Mouse (Mus musculus): ENCODE results near the gene Mzf1.

The Mzf1 gene

GRCm38 (mm10) chr7:13034148-13034977 lies 20.2 kb downstream of the Mzf1 start, which contains the start of gene Chmp2a:
Chmp2a (minus strand) TSS chr7:13034807.
- peak; percentile 97 for DNase-seq

- no peak for DNase-seq
Measured at GRCm38 (mm10) chr7:13033451-13034147, 21.0 kb downstream of the Mzf1 start.

GRCm38 (mm10) chr7:13032541-13032940 lies 22.0 kb downstream of the Mzf1 start:
- DNase-seq, result no peak

GRCm38 (mm10) chr7:13031983-13032382 lies 22.6 kb downstream of the Mzf1 start:
- DNase-seq, result no peak

- DNase-seq, result peak; percentile 31 to 38
Measured at GRCm38 (mm10) chr7:13031069-13031468, 23.5 kb downstream of the Mzf1 start.

GRCm38 (mm10) chr7:13028986-13029385 lies 25.6 kb downstream of the Mzf1 start:
- DNase-seq, result no peak

- DNase-seq, result no peak
Measured at GRCm38 (mm10) chr7:13025511-13026112, 29.0 kb downstream of the Mzf1 start.

- DNase-seq, result peak; percentile 65 to 71
Measured at GRCm38 (mm10) chr7:13024805-13025204, 29.8 kb downstream of the Mzf1 start.

GRCm38 (mm10) chr7:13023928-13024731 lies 30.4 kb downstream of the Mzf1 start:
- DNase-seq, result peak; percentile 97 to 98

- DNase-seq, result peak; percentile 56 to 63
Measured at GRCm38 (mm10) chr7:13022773-13023535, 31.6 kb downstream of the Mzf1 start.

- no peak for DNase-seq
Measured at GRCm38 (mm10) chr7:13015217-13015616, 39.3 kb downstream of the Mzf1 start.

- DNase-seq, result no peak
Measured at GRCm38 (mm10) chr7:13014275-13014839, 40.2 kb downstream of the Mzf1 start.

GRCm38 (mm10) chr7:13013671-13014070 lies 40.9 kb downstream of the Mzf1 start:
- DNase-seq, result no peak

GRCm38 (mm10) chr7:13010005-13010908 lies 44.3 kb downstream of the Mzf1 start, which contains the start of gene Zbtb45:
Zbtb45 (minus strand) TSS chr7:13010034.
- DNase-seq, result no peak

GRCm38 (mm10) chr7:13009143-13010004 lies 45.2 kb downstream of the Mzf1 start:
- peak; percentile 91 to 93 for DNase-seq

GRCm38 (mm10) chr7:13007341-13008092 lies 47.0 kb downstream of the Mzf1 start:
- no peak for DNase-seq

- DNase-seq, result no peak
Measured at GRCm38 (mm10) chr7:13006531-13006930, 48.0 kb downstream of the Mzf1 start.

- DNase-seq, result no peak
Measured at GRCm38 (mm10) chr7:13006011-13006410, 48.6 kb downstream of the Mzf1 start.

- DNase-seq, result no peak
Measured at GRCm38 (mm10) chr7:13003380-13003779, 51.2 kb downstream of the Mzf1 start.
